Mouse (Mus musculus): ENCODE measurements at regions not wholly inside any gene's neighbourhood (a gene's known extent, or its start where the extent isn't known, plus 50 kb on each side); places are given as distances from the start of the nearest gene placed in this dataset.

DNA sequence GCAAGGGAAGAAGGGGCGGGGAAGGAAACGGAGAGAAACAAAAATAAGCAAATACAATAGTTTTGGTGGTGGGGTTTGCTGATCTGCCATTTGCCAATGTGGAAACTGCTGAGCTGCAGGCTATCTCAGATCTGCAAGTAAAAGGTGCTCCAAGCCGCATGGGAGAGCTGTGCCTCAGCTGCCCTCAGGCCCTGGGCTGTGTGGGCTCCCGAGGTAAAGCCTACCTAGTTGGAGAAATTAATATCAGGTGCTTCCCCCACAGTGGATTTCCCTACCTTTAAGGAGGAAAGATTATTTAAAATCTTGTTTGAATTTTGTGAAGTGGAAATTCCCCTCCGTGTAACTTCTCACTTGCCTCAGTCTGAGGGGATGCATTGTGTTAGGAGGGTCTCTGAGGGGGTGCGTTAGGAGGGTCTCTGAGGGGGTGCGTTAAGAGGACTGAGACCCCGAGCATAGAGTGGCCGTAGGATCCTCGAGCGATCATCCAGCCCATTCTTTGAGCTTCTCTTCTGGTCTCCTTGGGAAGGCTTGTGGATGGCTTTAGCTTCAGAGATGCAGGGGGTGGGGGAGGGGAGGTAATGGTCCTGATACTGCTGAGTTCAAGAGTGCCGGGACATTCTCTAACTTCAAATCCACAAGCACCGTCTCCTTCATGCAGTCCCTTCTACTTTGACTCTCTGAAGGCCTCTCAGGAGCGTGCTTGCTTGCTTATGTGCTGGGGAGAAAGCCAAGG is 89.9 kb upstream of the Ccnd2 start:
- no peak overlapping the region for H3K27ac ChIP-seq (replicated peaks)
- 57% methylated on average over 14 of the region's 14 CpGs for WGBS

DNA sequence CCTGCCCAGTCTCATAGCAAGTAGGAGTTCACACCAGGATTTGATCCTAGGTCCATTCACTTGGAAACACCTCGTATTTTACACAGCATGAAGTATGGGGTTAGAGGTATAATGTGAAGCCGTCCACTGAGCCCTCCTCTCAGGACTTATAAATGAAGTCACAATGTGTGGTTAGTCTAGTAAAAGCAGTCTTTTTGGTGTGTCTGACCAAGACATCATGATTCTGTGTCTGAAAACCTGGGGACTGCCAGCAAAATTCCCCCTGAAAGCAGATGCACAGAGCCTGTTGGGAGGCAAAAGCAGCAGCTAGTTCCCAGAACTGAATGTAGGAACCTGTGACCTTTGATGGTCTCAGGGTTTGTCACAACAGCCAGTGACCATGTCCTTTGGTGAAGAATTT is 91.0 kb upstream of the Ccnd2 start:
- H3K9ac ChIP-seq: no peak overlapping the region
- H3K4me1 ChIP-seq: no peaks in the 10 kb centered on the region
- no peak overlapping the region for H3K4me2 ChIP-seq (replicated peaks)
- 86% methylated on average over 2 of the region's 2 CpGs for WGBS
- no peaks in the 10 kb centered on the region for H3K27me3 ChIP-seq
- no peak for ATAC-seq (ENCODE audit: insufficient number of reproducible peaks, low FRiP score, low TSS enrichment, low read depth)
- no peaks in the 10 kb centered on the region for H3K9me3 ChIP-seq (replicated peaks)
- H3K27ac ChIP-seq (replicated peaks): no peak overlapping the region
- H3K4me3 ChIP-seq (replicated peaks): no peak overlapping the region
- no peaks in the 10 kb centered on the region for H3K36me3 ChIP-seq

More for the DNA sequence above, 89.9 kb upstream of the Ccnd2 start:
- no peaks in the 10 kb centered on the region for H3K4me1 ChIP-seq
- no peaks in the 10 kb centered on the region for H3K36me3 ChIP-seq
- H3K4me3 ChIP-seq (replicated peaks): no peak overlapping the region
- no peak overlapping the region for H3K4me2 ChIP-seq (replicated peaks)
- H3K9ac ChIP-seq: no peak overlapping the region
- no peak for ATAC-seq (ENCODE audit: insufficient number of reproducible peaks, low FRiP score, low TSS enrichment, low read depth)
- no peaks in the 10 kb centered on the region for H3K27me3 ChIP-seq
- H3K9me3 ChIP-seq (replicated peaks): no peaks in the 10 kb centered on the region

DNA sequence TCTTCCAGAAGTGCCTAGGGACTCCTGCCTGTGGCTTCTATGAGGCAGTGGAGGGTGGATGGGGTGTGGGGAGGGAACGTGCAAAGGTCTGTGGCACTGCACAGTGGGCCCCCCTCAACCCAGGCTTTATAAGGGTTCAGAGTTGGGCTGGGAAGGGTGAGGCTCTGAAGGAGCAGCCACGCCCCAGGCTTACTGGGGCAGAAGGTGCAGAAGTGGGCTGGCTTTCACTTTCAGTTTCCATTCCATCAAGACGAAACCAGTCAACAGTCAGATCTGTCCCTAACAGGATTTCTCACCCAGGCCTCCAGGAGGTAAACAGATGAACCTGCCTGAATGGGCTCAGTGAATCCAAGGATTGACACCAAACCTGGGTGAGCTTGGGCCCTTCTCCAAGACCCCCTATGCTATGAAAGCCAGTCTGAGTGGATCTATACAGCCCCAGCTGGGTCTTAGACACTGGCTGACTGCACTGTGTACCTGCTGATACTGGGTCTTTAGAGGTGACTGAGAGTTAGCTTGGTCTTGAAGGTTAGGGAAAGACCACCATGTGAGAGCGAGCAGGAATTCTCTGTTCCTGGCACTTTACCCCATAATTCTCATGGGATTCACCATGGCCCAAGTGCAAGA is 93.9 kb upstream of the Ccnd2 start:
- H3K4me1 ChIP-seq: peaks cover 2% of the 10 kb centered on the region
- no peak overlapping the region for H3K27ac ChIP-seq (replicated peaks)
- no peak for ATAC-seq (ENCODE audit: insufficient number of reproducible peaks, low FRiP score, low TSS enrichment, low read depth)
- no peaks in the 10 kb centered on the region for H3K9me3 ChIP-seq (replicated peaks)
- no peak overlapping the region for H3K4me3 ChIP-seq (replicated peaks)
- no peaks in the 10 kb centered on the region for H3K36me3 ChIP-seq
- no peaks in the 10 kb centered on the region for H3K27me3 ChIP-seq
- H3K4me2 ChIP-seq (replicated peaks): no peak overlapping the region
- no peak overlapping the region for H3K9ac ChIP-seq
- 82% methylated on average over 4 of the region's 4 CpGs for WGBS

DNA sequence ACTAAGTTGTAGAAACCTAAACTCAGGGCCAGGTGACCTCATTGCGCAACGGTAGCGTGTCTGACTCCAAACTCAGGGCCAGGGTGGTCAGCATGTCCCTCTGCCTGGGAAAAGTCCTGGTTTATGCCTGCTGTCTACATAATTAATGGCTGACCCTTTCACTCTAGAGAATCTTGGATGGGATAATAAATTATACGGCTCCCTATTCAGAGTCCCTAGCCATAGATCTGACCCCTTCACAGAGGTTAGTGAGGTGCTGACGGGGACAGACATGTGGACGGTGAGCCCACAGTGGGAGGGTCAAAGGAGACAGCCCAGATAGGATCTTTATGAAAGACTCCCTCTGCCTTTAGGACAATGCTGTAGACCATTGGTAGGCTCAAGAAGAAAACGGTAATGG is 94.7 kb upstream of the Ccnd2 start:
- ATAC-seq (ENCODE audit: insufficient number of reproducible peaks, low FRiP score, low TSS enrichment, low read depth): no peak
- Histone ChIP-seq H3K9ac (no peak overlapping the region), H3K4me2 (replicated peaks) (no peak overlapping the region), H3K9me3 (replicated peaks) (no peaks in the 10 kb centered on the region), H3K36me3 (no peaks in the 10 kb centered on the region), H3K4me1 (peaks cover 10% of the 10 kb centered on the region), H3K27me3 (no peaks in the 10 kb centered on the region), H3K4me3 (replicated peaks) (no peak overlapping the region), H3K27ac (replicated peaks) (no peak overlapping the region)
- 90% methylated on average over 7 of the region's 7 CpGs for WGBS

DNA sequence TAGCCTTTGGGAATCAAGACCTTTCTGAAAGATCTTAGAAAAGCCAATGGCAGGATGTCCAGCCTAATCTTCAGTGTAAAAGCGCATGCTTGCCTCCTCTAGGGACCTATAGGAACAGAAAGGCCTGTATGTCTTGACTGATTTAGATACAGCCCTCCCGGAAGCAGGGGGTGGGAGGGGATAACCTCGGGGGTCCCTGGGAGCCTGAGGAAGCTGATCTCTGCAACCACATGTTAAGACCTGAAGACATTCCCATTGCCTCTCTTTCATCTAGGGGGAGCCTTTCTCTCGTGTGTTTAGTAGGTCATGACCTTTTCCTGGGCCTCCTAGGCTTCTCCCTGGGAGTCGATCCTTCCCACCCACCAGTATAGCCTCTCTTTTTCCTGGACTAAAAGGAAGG is 95.3 kb upstream of the Ccnd2 start:
- peaks cover 16% of the 10 kb centered on the region for H3K4me1 ChIP-seq
- H3K27me3 ChIP-seq: no peaks in the 10 kb centered on the region
- no peak overlapping the region for H3K27ac ChIP-seq (replicated peaks)
- WGBS: 21% methylated on average over 5 of the region's 5 CpGs
- H3K4me3 ChIP-seq (replicated peaks): no peak overlapping the region
- no peak overlapping the region for H3K4me2 ChIP-seq (replicated peaks)
- no peak for ATAC-seq (ENCODE audit: insufficient number of reproducible peaks, low FRiP score, low TSS enrichment, low read depth)
- no peaks in the 10 kb centered on the region for H3K36me3 ChIP-seq
- H3K9me3 ChIP-seq (replicated peaks): no peaks in the 10 kb centered on the region
- H3K9ac ChIP-seq: no peak overlapping the region

DNA sequence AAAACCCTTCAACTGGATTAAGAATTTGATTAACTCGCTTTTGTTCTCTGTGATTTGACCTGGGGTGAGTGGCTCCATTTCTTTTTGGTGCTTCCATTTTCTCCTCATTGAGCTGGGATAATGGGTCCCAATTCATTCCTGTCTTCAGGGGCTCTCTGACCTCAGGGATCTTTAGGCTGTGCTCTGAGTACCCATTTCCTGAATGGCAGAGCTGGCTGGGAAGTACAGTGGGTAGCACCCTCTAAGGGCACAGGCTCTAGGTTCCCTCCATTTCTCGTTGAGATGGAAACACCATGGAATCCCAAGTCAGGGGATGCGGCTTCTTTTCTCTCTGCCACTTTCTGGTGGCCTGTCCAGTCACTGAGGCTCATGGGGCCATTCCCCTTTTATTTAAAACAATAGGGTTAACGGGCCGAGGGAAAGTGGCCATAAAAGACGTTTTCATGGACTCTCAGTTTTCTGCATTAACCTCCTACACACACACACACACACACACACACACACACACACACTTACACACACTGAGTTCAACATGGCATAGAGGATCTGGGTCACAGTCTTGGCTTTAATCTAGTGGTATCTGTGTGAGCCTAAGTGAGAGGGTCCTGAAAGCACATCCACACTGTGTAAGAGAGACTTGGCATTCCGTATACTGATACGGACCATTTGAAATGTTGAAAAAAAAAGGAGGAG is 98.3 kb upstream of the Ccnd2 start:
- no peaks in the 10 kb centered on the region for H3K27me3 ChIP-seq
- no peaks in the 10 kb centered on the region for H3K36me3 ChIP-seq
- no peak overlapping the region for H3K4me3 ChIP-seq (replicated peaks)
- H3K9ac ChIP-seq: no peak overlapping the region
- H3K9me3 ChIP-seq (replicated peaks): no peaks in the 10 kb centered on the region
- peaks cover 19% of the 10 kb centered on the region for H3K4me1 ChIP-seq
- ATAC-seq (ENCODE audit: insufficient number of reproducible peaks, low FRiP score, low TSS enrichment, low read depth): no peak
- H3K4me2 ChIP-seq (replicated peaks): no peak overlapping the region
- no peak overlapping the region for H3K27ac ChIP-seq (replicated peaks)
- whole genome bisulfite sequencing: 43% methylated on average over 8 of the region's 8 CpGs

DNA sequence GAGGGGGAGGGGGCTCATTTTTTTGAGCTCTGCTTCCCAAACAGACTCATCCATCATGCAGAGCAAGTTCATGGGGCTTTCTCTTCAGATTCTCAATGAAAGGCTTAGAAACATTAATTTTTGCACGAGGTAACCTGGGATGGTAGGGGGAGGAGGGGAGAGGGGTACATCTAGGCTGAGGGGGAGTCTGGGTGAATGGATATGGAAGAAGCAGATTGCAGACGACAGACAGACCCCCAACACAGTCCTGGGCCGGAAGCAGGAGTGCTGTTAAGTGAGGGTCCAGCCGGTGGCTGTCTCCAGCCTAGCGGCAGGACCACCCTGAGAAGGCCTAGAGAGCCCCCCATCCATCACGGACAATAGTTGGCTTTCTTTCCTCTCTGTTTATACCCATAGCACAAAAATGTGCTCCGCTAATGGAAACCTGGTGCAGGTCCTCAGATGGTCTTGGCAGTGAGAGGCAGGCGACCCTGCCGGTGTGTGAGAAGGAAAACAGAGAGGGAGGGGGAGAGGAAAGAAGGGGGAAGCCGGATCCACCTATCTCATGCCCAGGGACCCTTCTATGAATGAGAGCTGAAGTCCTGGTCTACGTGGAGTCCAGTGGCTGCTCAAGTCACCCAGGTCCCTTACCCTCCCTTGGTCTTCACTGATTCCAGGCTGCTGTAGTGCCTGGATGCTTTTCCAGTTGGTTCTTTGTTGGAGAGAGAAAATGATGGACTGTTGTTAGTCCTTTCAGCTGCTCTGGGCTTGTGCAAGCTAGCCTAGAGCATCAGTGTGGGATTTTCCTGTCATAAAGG is 99.1 kb upstream of the Ccnd2 start:
- Histone ChIP-seq H3K4me1 (peaks cover 19% of the 10 kb centered on the region), H3K4me3 (replicated peaks) (no peak overlapping the region), H3K27me3 (no peaks in the 10 kb centered on the region), H3K4me2 (replicated peaks) (peak overlapping the region; percentile 19), H3K9me3 (replicated peaks) (no peaks in the 10 kb centered on the region), H3K9ac (no peak overlapping the region), H3K36me3 (no peaks in the 10 kb centered on the region), H3K27ac (replicated peaks) (peak overlapping the region; percentile 75)
- 14% methylated on average over 11 of the region's 11 CpGs for WGBS
- ATAC-seq (ENCODE audit: insufficient number of reproducible peaks, low FRiP score, low TSS enrichment, low read depth): 0 out of 2 replicates have a peak, but pooled peaks have one; percentile 40

DNA sequence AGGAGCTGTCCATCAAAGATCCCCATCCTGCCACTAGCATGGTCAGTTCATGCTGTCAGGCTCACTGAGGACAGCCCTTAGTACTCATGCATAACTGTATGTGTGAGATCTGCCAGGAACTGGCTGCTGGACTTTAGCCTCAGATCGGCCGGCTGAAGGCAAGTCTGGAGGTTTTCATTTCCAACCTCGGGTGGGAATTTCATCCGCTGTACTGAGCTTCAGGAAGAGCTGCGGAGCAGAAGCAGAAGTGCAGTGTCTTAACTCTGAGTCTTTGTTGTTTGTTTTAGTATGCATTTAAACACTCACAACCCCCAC is 99.6 kb upstream of the Ccnd2 start:
- no peak overlapping the region for H3K9ac ChIP-seq
- H3K4me3 ChIP-seq (replicated peaks): no peak overlapping the region
- 3% methylated on average over 5 of the region's 5 CpGs for WGBS
- no peaks in the 10 kb centered on the region for H3K27me3 ChIP-seq
- peak overlapping the region; percentile 75 for H3K27ac ChIP-seq (replicated peaks)
- H3K9me3 ChIP-seq (replicated peaks): no peaks in the 10 kb centered on the region
- H3K36me3 ChIP-seq: no peaks in the 10 kb centered on the region
- H3K4me1 ChIP-seq: peaks cover 19% of the 10 kb centered on the region
- ATAC-seq (ENCODE audit: insufficient number of reproducible peaks, low FRiP score, low TSS enrichment, low read depth): no peak
- H3K4me2 ChIP-seq (replicated peaks): peak overlapping the region; percentile 19

DNA sequence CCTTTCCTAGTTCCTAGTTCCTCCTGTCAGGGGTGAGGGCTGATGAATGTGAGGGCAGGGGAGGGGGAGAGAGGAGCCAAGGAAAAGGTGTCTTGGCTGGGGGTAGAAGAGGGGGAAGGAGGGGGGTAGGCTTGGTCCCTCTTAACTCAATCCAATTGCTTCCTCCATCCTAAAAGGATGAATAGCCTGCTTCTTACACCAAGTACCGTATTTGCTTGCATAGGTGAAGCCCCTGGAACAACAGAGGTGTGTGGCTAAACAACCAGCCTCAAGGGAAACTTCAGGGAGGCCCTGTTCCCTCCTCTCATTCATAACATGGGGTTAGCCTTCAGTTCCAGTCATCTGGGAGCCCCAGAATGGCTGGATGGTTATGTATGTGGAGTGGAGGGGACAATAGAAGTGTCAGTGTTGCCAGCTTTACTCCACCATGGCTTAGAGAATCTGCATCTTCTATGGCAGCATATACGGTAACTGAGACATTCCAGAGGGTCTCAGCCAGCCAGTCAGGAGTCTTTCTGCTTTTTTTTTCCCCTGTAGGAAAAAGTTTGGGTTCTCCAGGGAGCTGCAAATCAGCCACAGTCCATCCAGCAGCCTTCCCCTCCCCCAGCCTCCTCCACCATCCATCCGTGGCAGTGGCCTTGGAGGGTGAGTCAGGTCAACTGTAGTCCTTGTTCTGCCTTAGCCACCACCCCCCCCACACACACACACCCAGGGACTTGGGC is 100.2 kb upstream of the Ccnd2 start:
- Histone ChIP-seq H3K4me3 (replicated peaks) (no peak overlapping the region), H3K4me2 (replicated peaks) (peak overlapping the region; percentile 19), H3K27me3 (no peaks in the 10 kb centered on the region), H3K9ac (no peak overlapping the region), H3K27ac (replicated peaks) (peak overlapping the region; percentile 75), H3K36me3 (no peaks in the 10 kb centered on the region), H3K4me1 (peaks cover 19% of the 10 kb centered on the region), H3K9me3 (replicated peaks) (no peaks in the 10 kb centered on the region)
- ATAC-seq (ENCODE audit: insufficient number of reproducible peaks, low FRiP score, low TSS enrichment, low read depth): peak; percentile 48
- WGBS: 6% methylated on average over 3 of the region's 3 CpGs

DNA sequence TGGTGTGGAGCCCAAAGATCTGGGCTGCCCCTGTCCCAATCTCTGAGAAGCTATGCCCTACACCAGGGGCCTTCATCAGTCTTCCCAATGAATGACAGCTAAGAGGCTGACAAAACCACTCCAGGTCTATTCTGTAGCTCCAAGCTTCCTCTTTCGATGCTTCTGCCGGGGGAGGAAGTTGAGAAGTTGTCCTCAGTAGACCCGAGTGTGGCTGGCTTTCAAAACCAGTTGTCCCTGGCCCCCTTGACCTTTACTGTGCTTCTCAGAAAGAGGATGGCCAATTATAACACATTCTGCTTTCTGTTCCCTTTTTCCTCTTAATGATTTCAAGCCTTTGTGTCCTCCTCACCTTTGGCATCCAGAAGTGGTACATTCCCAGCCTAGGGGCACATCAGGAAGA is 101.9 kb upstream of the Ccnd2 start:
- H3K9me3 ChIP-seq (replicated peaks): no peaks in the 10 kb centered on the region
- H3K27me3 ChIP-seq: no peaks in the 10 kb centered on the region
- H3K4me3 ChIP-seq (replicated peaks): no peak overlapping the region
- H3K36me3 ChIP-seq: no peaks in the 10 kb centered on the region
- no peak overlapping the region for H3K9ac ChIP-seq
- no peak overlapping the region for H3K4me2 ChIP-seq (replicated peaks)
- H3K27ac ChIP-seq (replicated peaks): no peak overlapping the region
- H3K4me1 ChIP-seq: peaks cover 19% of the 10 kb centered on the region
- no peak for ATAC-seq (ENCODE audit: insufficient number of reproducible peaks, low FRiP score, low TSS enrichment, low read depth)
- 74% methylated on average over 3 of the region's 3 CpGs for WGBS

Data from embryonic facial prominence, embryonic 15.5 days (tissue).